Mouse (Mus musculus): ENCODE measurements around the gene Aatk. TPM values are rescaled to one million over a fixed set of nuclear protein-coding genes. Genes with fewer than 3 reads are reported as not detected.
A peak's percentile ranks its signal among the peaks of the same experiment; 100 is the strongest.

Aatk gene
- total and polyA plus RNA-seq, 2 experiments from 2014 or later, result 0.71 to 22.1 TPM

GRCm38 (mm10) chr11:120052274-120052673, 5.3 kb upstream of the Aatk start:
- H3K9ac ChIP-seq (replicated peaks; ENCODE audit: low read depth, low read length), result no peak overlapping the region
- H3K4me2 ChIP-seq (ENCODE audit: low read depth, low read length), result no peak overlapping the region
- DNase-seq (ENCODE audit: low spot score) (peak; percentile 40), ATAC-seq (ENCODE audit: insufficient read depth, low read depth) (peak; percentile 57)
- no peak overlapping the region; the same call in 1 of the 2 replicates for H3K27ac ChIP-seq (ENCODE audit: low read depth)
- H3K36me3 ChIP-seq (replicated peaks; ENCODE audit: control insufficient read depth, insufficient read depth, low read length), result no peaks in the 10 kb centered on the region
- H3K4me3 ChIP-seq (ENCODE audit: low read depth, low read length), result no peak overlapping the region
- H3K9me3 ChIP-seq (replicated peaks; ENCODE audit: control insufficient read depth, low read length), result no peaks in the 10 kb centered on the region
- no peak for TF ChIP-seq CTCF (IDR thresholded peaks at IDR 0.05; ENCODE audit: low read depth)
- TF ChIP-seq EP300 (IDR thresholded peaks at IDR 0.05; ENCODE audit: low read depth), result peak; percentile 63; the same call in 1 of the 2 replicates
- peaks cover 10% of the 10 kb centered on the region; the same call in 1 of the 2 replicates for H3K4me1 ChIP-seq (ENCODE audit: control insufficient read depth, insufficient read depth)
- H3K27me3 ChIP-seq (ENCODE audit: control insufficient read depth, insufficient read depth, low read length), result peaks cover 20% of the 10 kb centered on the region
- WGBS, result 42% methylated on average over 9 of the region's 9 CpGs

DNA sequence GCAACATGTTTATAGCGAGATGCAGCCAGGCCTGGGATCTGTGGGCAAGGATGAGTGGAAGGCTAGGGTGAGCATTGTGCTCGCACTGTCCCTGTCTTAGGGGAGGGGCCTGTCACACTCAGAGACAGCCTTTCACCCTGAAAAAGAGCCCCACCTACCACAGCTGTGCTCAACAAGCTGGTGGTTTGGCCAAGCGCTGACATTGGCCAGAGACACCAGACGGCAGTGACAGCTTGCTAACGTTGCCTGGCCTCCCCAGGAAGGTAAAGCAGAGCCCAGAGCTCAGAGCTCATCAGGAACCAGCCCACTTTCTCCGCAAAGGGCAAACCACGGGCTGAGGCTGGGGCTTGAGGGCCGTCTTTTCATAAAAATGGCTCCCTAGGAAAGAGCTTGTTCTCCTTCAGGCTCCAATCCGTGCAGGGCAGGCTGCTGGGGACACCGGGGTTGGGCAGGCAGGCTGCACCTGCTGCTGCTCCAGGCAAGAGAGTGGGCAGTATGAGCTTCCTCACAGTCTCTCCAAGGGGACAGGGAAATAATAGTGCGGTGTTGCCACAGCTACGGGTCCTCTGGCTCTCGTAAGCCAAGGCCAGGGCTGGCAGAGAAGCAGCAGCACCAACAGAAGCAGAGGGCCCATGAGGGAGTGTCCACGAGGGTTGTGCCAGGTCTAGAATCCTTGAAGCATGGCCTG, 4.3 kb upstream of the Aatk start:
- DNase-seq (ENCODE audit: low spot score) (no peak), ATAC-seq (ENCODE audit: insufficient read depth, low read depth) (no peak; the same call in none of the 2 replicates)
- Histone ChIP-seq H3K36me3 (replicated peaks; ENCODE audit: control insufficient read depth, insufficient read depth, low read length) (no peaks in the 10 kb centered on the region), H3K4me2 (ENCODE audit: low read depth, low read length) (no peak overlapping the region), H3K4me3 (ENCODE audit: low read depth, low read length) (no peak overlapping the region), H3K27ac (ENCODE audit: low read depth) (no peak overlapping the region), H3K9ac (replicated peaks; ENCODE audit: low read depth, low read length) (no peak overlapping the region), H3K9me3 (replicated peaks; ENCODE audit: control insufficient read depth, low read length) (no peaks in the 10 kb centered on the region), H3K27me3 (ENCODE audit: control insufficient read depth, insufficient read depth, low read length) (peaks cover 30% of the 10 kb centered on the region), H3K4me1 (ENCODE audit: control insufficient read depth, insufficient read depth) (peaks cover 10% of the 10 kb centered on the region; the same call in 1 of the 2 replicates)
- WGBS, result 41% methylated on average over 14 of the region's 14 CpGs
- TF ChIP-seq EP300 (IDR thresholded peaks at IDR 0.05; ENCODE audit: low read depth) (no peak), CTCF (IDR thresholded peaks at IDR 0.05; ENCODE audit: low read depth) (no peak)

DNA sequence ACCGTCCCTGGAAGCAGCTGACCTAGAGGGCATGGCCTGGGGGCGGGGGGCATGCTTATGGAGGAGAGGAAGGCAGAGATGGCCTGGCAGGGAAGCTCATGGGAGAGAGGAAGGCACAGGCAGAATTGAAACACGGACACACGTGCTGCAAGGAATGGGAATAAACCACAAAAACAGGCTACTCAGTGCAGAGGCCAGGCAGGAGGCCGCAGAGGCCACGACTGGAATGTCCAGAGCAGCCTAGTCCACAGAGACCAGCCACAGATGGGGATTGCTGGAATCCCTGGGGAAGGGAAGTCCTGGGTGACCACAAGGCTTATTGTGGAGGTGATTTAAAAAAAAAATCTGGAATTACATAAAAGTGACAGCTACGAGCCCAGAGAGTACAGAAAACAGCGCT, 2.1 kb upstream of the Aatk start:
- Histone ChIP-seq H3K9me3 (replicated peaks; ENCODE audit: control insufficient read depth, low read length) (no peaks in the 10 kb centered on the region), H3K4me3 (ENCODE audit: low read depth, low read length) (no peak overlapping the region), H3K4me1 (ENCODE audit: control insufficient read depth, insufficient read depth) (peaks cover 10% of the 10 kb centered on the region; the same call in 1 of the 2 replicates), H3K9ac (replicated peaks; ENCODE audit: low read depth, low read length) (no peak overlapping the region), H3K36me3 (replicated peaks; ENCODE audit: control insufficient read depth, insufficient read depth, low read length) (no peaks in the 10 kb centered on the region), H3K4me2 (ENCODE audit: low read depth, low read length) (no peak overlapping the region), H3K27me3 (ENCODE audit: control insufficient read depth, insufficient read depth, low read length) (peaks cover 42% of the 10 kb centered on the region), H3K27ac (ENCODE audit: low read depth) (no peak overlapping the region)
- 86% methylated on average over 8 of the region's 8 CpGs for WGBS
- no peak for DNase-seq (ENCODE audit: low spot score)
- TF ChIP-seq CTCF (IDR thresholded peaks at IDR 0.05; ENCODE audit: low read depth) (no peak), EP300 (IDR thresholded peaks at IDR 0.05; ENCODE audit: low read depth) (no peak)
- ATAC-seq (ENCODE audit: insufficient read depth, low read depth), result no peak

- WGBS, result 11% methylated on average over 22 of the region's 23 CpGs
- H3K27ac ChIP-seq (ENCODE audit: low read depth), result no peak overlapping the region
- no peak; the same call in 1 of the 2 replicates for ATAC-seq (ENCODE audit: insufficient read depth, low read depth)
- H3K4me3 ChIP-seq (ENCODE audit: low read depth, low read length), result peak overlapping the region; percentile 8; the same call in 1 of the 2 replicates
- no peak overlapping the region for H3K4me2 ChIP-seq (ENCODE audit: low read depth, low read length)
- no peak overlapping the region for H3K9ac ChIP-seq (replicated peaks; ENCODE audit: low read depth, low read length)
- H3K4me1 ChIP-seq (ENCODE audit: control insufficient read depth, insufficient read depth), result peaks cover 10% of the 10 kb centered on the region; the same call in 1 of the 2 replicates
- H3K36me3 ChIP-seq (replicated peaks; ENCODE audit: control insufficient read depth, insufficient read depth, low read length), result no peaks in the 10 kb centered on the region
- TF ChIP-seq EP300 (IDR thresholded peaks at IDR 0.05; ENCODE audit: low read depth) (no peak), CTCF (IDR thresholded peaks at IDR 0.05; ENCODE audit: low read depth) (0 out of 2 replicates have a peak, but pooled peaks have one; percentile 6)
- DNase-seq (ENCODE audit: low spot score), result no peak
- no peaks in the 10 kb centered on the region for H3K9me3 ChIP-seq (replicated peaks; ENCODE audit: control insufficient read depth, low read length)
- peaks cover 42% of the 10 kb centered on the region for H3K27me3 ChIP-seq (ENCODE audit: control insufficient read depth, insufficient read depth, low read length)
These were observed 1.2 kb upstream of the Aatk start for GRCm38 (mm10) chr11:120048252-120048556.

DNA sequence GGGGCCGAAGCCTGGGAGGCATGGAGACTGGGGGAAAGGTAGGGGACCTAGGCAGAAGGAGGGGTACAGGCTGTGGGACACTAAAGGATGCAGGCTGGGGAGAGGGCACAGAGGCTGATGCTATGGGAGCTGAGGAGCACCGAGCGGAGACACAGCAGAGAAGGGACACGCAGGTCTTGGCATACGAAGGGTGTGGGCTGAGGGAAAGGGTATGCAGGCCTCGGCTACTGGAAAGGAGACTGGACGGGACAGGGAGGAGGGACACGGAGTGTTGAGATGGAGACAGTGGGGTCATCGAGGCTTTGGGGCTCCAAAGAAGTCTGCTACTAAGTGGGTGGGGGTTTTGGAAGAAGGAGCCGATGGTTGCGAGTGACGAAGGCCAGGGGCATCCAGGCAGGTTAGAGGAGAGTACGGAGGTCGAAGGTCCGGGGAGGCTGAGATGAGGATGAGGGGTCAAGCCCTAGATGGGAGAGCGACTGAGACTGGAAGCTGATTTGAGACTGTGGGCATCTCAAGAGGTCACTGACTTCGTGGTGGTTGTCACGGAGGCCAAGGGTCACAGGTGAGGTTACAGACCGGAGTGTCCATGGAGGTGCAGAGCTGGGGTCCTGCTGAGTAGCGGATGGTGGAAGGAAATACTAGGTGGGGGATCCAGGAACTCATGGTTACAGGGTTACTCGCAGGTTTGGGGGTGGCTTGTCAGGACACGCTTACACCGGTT, 724 bp upstream of the Aatk start:
- peak overlapping the region; percentile 45 for H3K4me3 ChIP-seq (ENCODE audit: low read depth, low read length)
- ATAC-seq (ENCODE audit: insufficient read depth, low read depth), result no peak
- no peaks in the 10 kb centered on the region for H3K9me3 ChIP-seq (replicated peaks; ENCODE audit: control insufficient read depth, low read length)
- peaks cover 42% of the 10 kb centered on the region for H3K27me3 ChIP-seq (ENCODE audit: control insufficient read depth, insufficient read depth, low read length)
- H3K9ac ChIP-seq (replicated peaks; ENCODE audit: low read depth, low read length), result no peak overlapping the region
- peak overlapping the region; percentile 73 for H3K4me2 ChIP-seq (ENCODE audit: low read depth, low read length)
- H3K27ac ChIP-seq (ENCODE audit: low read depth), result no peak overlapping the region
- DNase-seq (ENCODE audit: low spot score), result no peak
- WGBS, result 22% methylated on average over 23 of the region's 23 CpGs
- no peaks in the 10 kb centered on the region for H3K36me3 ChIP-seq (replicated peaks; ENCODE audit: control insufficient read depth, insufficient read depth, low read length)
- H3K4me1 ChIP-seq (ENCODE audit: control insufficient read depth, insufficient read depth), result peaks cover 7% of the 10 kb centered on the region; the same call in 1 of the 2 replicates
- TF ChIP-seq CTCF (IDR thresholded peaks at IDR 0.05; ENCODE audit: low read depth) (no peak), EP300 (IDR thresholded peaks at IDR 0.05; ENCODE audit: low read depth) (no peak)

All from heart, postnatal 0 days (tissue).